Mouse (Mus musculus): Measurements from ENCODE around the gene Rps6kb1. TPM values are rescaled to one million over a fixed set of nuclear protein-coding genes. Genes with fewer than 3 reads are reported as not detected.

Rps6kb1 gene
- polyA plus RNA-seq, 1 experiment: 3.9 TPM

- 64% methylated on average over 6 of the region's 6 CpGs for WGBS
- no peak overlapping the region for H3K4me3 ChIP-seq (ENCODE audit: low read depth, low read length)
- no peaks in the 10 kb centered on the region for H3K36me3 ChIP-seq (ENCODE audit: control insufficient read depth, insufficient read depth, low read length)
- peaks cover 42% of the 10 kb centered on the region for H3K4me1 ChIP-seq (ENCODE audit: control insufficient read depth, insufficient read depth, insufficient read length, low read length)
- TF ChIP-seq POLR2A (IDR thresholded peaks at IDR 0.05; ENCODE audit: low read depth, low read length) (no peak), CTCF (IDR thresholded peaks at IDR 0.05; ENCODE audit: extremely low read depth, insufficient read length, insufficient replicate concordance, low read depth, low read length) (no peak)
- no peaks in the 10 kb centered on the region for H3K27me3 ChIP-seq (ENCODE audit: control insufficient read depth, insufficient read depth, low read length)
- peak overlapping the region; percentile 97 for H3K27ac ChIP-seq (ENCODE audit: insufficient read depth, low read depth, low read length)
Measured at GRCm38 (mm10) chr11:86573646-86574231, 29.1 kb upstream of the Rps6kb1 start.

GRCm38 (mm10) chr11:86572623-86573022 is 28.0 kb upstream of the Rps6kb1 start:
- 54% methylated on average over 2 of the region's 2 CpGs for WGBS
- Histone ChIP-seq H3K27me3 (ENCODE audit: control insufficient read depth, insufficient read depth, low read length) (no peaks in the 10 kb centered on the region), H3K4me1 (ENCODE audit: control insufficient read depth, insufficient read depth, insufficient read length, low read length) (peaks cover 36% of the 10 kb centered on the region), H3K4me3 (ENCODE audit: low read depth, low read length) (no peak overlapping the region), H3K36me3 (ENCODE audit: control insufficient read depth, insufficient read depth, low read length) (no peaks in the 10 kb centered on the region), H3K27ac (ENCODE audit: insufficient read depth, low read depth, low read length) (no peak overlapping the region)
- TF ChIP-seq POLR2A (IDR thresholded peaks at IDR 0.05; ENCODE audit: low read depth, low read length): no peak
- TF ChIP-seq CTCF (IDR thresholded peaks at IDR 0.05; ENCODE audit: extremely low read depth, insufficient read length, insufficient replicate concordance, low read depth, low read length): no peak

- WGBS: 82% methylated on average over 4 of the region's 4 CpGs
- peak overlapping the region; percentile 18; the same call in 1 of the 2 replicates for H3K27ac ChIP-seq (ENCODE audit: insufficient read depth, low read depth, low read length)
Measured at GRCm38 (mm10) chr11:86571871-86572270, 27.3 kb upstream of the Rps6kb1 start.

GRCm38 (mm10) chr11:86571047-86571855 is 26.6 kb upstream of the Rps6kb1 start:
- H3K4me3 ChIP-seq (ENCODE audit: low read depth, low read length): no peak overlapping the region
- H3K27ac ChIP-seq (ENCODE audit: insufficient read depth, low read depth, low read length): peak overlapping the region; percentile 2
- 61% methylated on average over 15 of the region's 15 CpGs for WGBS
- H3K36me3 ChIP-seq (ENCODE audit: control insufficient read depth, insufficient read depth, low read length): peaks cover 5% of the 10 kb centered on the region
- TF ChIP-seq POLR2A (IDR thresholded peaks at IDR 0.05; ENCODE audit: low read depth, low read length): no peak
- TF ChIP-seq CTCF (IDR thresholded peaks at IDR 0.05; ENCODE audit: extremely low read depth, insufficient read length, insufficient replicate concordance, low read depth, low read length): no peak
- no peaks in the 10 kb centered on the region for H3K27me3 ChIP-seq (ENCODE audit: control insufficient read depth, insufficient read depth, low read length)
- peaks cover 26% of the 10 kb centered on the region for H3K4me1 ChIP-seq (ENCODE audit: control insufficient read depth, insufficient read depth, insufficient read length, low read length)

More at GRCm38 (mm10) chr11:86571871-86572270, 27.3 kb upstream of the Rps6kb1 start:
- H3K27me3 ChIP-seq (ENCODE audit: control insufficient read depth, insufficient read depth, low read length): no peaks in the 10 kb centered on the region
- no peak overlapping the region for H3K4me3 ChIP-seq (ENCODE audit: low read depth, low read length)
- H3K4me1 ChIP-seq (ENCODE audit: control insufficient read depth, insufficient read depth, insufficient read length, low read length): peaks cover 31% of the 10 kb centered on the region
- peaks cover 4% of the 10 kb centered on the region for H3K36me3 ChIP-seq (ENCODE audit: control insufficient read depth, insufficient read depth, low read length)
- TF ChIP-seq POLR2A (IDR thresholded peaks at IDR 0.05; ENCODE audit: low read depth, low read length): no peak
- TF ChIP-seq CTCF (IDR thresholded peaks at IDR 0.05; ENCODE audit: extremely low read depth, insufficient read length, insufficient replicate concordance, low read depth, low read length): no peak

- 57% methylated on average over 9 of the region's 9 CpGs for WGBS
- Histone ChIP-seq H3K27ac (ENCODE audit: insufficient read depth, low read depth, low read length) (peak overlapping the region; percentile 32; the same call in 1 of the 2 replicates), H3K27me3 (ENCODE audit: control insufficient read depth, insufficient read depth, low read length) (no peaks in the 10 kb centered on the region), H3K36me3 (ENCODE audit: control insufficient read depth, insufficient read depth, low read length) (peaks cover 8% of the 10 kb centered on the region), H3K4me1 (ENCODE audit: control insufficient read depth, insufficient read depth, insufficient read length, low read length) (peaks cover 19% of the 10 kb centered on the region), H3K4me3 (ENCODE audit: low read depth, low read length) (no peak overlapping the region)
- TF ChIP-seq POLR2A (IDR thresholded peaks at IDR 0.05; ENCODE audit: low read depth, low read length) (no peak), CTCF (IDR thresholded peaks at IDR 0.05; ENCODE audit: extremely low read depth, insufficient read length, insufficient replicate concordance, low read depth, low read length) (no peak)
Measured at GRCm38 (mm10) chr11:86570261-86570746, 25.7 kb upstream of the Rps6kb1 start.

- H3K27me3 ChIP-seq (ENCODE audit: control insufficient read depth, insufficient read depth, low read length): no peaks in the 10 kb centered on the region
- WGBS: 35% methylated on average over 3 of the region's 3 CpGs
Measured at GRCm38 (mm10) chr11:86568425-86568824, 23.8 kb upstream of the Rps6kb1 start.

GRCm38 (mm10) chr11:86558258-86558657 is 13.7 kb upstream of the Rps6kb1 start:
- H3K36me3 ChIP-seq (ENCODE audit: control insufficient read depth, insufficient read depth, low read length): peaks cover 41% of the 10 kb centered on the region

More at GRCm38 (mm10) chr11:86568425-86568824, 23.8 kb upstream of the Rps6kb1 start:
- Histone ChIP-seq H3K36me3 (ENCODE audit: control insufficient read depth, insufficient read depth, low read length) (peaks cover 11% of the 10 kb centered on the region), H3K27ac (ENCODE audit: insufficient read depth, low read depth, low read length) (no peak overlapping the region), H3K4me1 (ENCODE audit: control insufficient read depth, insufficient read depth, insufficient read length, low read length) (peaks cover 6% of the 10 kb centered on the region), H3K4me3 (ENCODE audit: low read depth, low read length) (no peak overlapping the region)
- TF ChIP-seq CTCF (IDR thresholded peaks at IDR 0.05; ENCODE audit: extremely low read depth, insufficient read length, insufficient replicate concordance, low read depth, low read length) (peak; percentile 22; the same call in 1 of the 2 replicates), POLR2A (IDR thresholded peaks at IDR 0.05; ENCODE audit: low read depth, low read length) (no peak)

More at GRCm38 (mm10) chr11:86558258-86558657, 13.7 kb upstream of the Rps6kb1 start:
- Histone ChIP-seq H3K27ac (ENCODE audit: insufficient read depth, low read depth, low read length) (no peak overlapping the region), H3K4me3 (ENCODE audit: low read depth, low read length) (no peak overlapping the region), H3K27me3 (ENCODE audit: control insufficient read depth, insufficient read depth, low read length) (no peaks in the 10 kb centered on the region), H3K4me1 (ENCODE audit: control insufficient read depth, insufficient read depth, insufficient read length, low read length) (no peaks in the 10 kb centered on the region)
- WGBS: 92% methylated on average over 4 of the region's 4 CpGs
- TF ChIP-seq POLR2A (IDR thresholded peaks at IDR 0.05; ENCODE audit: low read depth, low read length) (no peak), CTCF (IDR thresholded peaks at IDR 0.05; ENCODE audit: extremely low read depth, insufficient read length, insufficient replicate concordance, low read depth, low read length) (no peak)

Measured in small intestine, adult 2 months (tissue).